Mouse (Mus musculus) cerebellum, adult 8-10 months (tissue): ENCODE measurements at regions not wholly inside any gene's neighbourhood (a gene's known extent, or its start where the extent isn't known, plus 50 kb on each side); places are given as distances from the start of the nearest gene placed in this dataset.
A peak's percentile ranks its signal among the peaks of the same experiment; 100 is the strongest.

Experiments
- DNase-seq: peaks from one replicate; pipeline ENCODE4 v3.0.0; 2022

DNA sequence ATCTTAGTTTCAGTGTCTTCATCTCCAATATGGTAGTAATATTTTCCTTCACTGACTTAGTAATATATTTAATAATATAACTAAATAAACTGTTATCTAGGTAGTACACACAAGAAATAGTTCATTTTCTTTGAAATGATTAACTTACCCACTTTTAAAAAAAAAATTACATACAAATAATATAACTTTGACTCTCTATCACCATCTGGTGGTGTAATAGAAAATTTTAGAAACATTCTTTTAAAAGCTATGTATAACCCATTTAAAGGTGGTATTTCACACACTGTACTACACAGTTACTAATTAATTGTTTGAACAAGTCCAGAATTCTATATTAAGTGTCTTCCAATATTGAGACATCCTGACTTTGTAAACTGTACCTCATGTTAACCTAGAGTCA lies 53.9 kb upstream of the Olfr266 start:
- no peak for DNase-seq

- peak; percentile 13 for DNase-seq
Measured at GRCm38 (mm10) chr3:106903198-106903597, 77.1 kb upstream of the Olfr266 start.

- DNase-seq: no peak
Measured at GRCm38 (mm10) chr3:106906668-106907067, 80.6 kb upstream of the Olfr266 start.

GRCm38 (mm10) chr3:106936067-106936466 lies 99.9 kb upstream of the Kcna3 start:
- DNase-seq: no peak

- DNase-seq: no peak
Measured at GRCm38 (mm10) chr3:106940095-106940494, 95.9 kb upstream of the Kcna3 start.

- no peak for DNase-seq
Measured at GRCm38 (mm10) chr3:106955555-106956446, 80.2 kb upstream of the Kcna3 start.

- DNase-seq: no peak
Measured at GRCm38 (mm10) chr3:106957162-106957895, 78.6 kb upstream of the Kcna3 start.

GRCm38 (mm10) chr3:106958194-106958593 lies 77.8 kb upstream of the Kcna3 start:
- DNase-seq: no peak

- DNase-seq: no peak
Measured at GRCm38 (mm10) chr3:106960596-106960995, 75.4 kb upstream of the Kcna3 start.

GRCm38 (mm10) chr3:106962466-106962865 lies 73.5 kb upstream of the Kcna3 start:
- no peak for DNase-seq

- no peak for DNase-seq
Measured at GRCm38 (mm10) chr3:106966198-106966597, 69.8 kb upstream of the Kcna3 start.

- DNase-seq: no peak
Measured at GRCm38 (mm10) chr3:106967479-106967878, 68.5 kb upstream of the Kcna3 start.

- DNase-seq: no peak
Measured at GRCm38 (mm10) chr3:106974114-106974789, 61.7 kb upstream of the Kcna3 start.

- no peak for DNase-seq
Measured at GRCm38 (mm10) chr3:106978728-106979127, 57.2 kb upstream of the Kcna3 start.

- DNase-seq: no peak
Measured at GRCm38 (mm10) chr3:106980914-106981313, 55.1 kb upstream of the Kcna3 start.

DNA sequence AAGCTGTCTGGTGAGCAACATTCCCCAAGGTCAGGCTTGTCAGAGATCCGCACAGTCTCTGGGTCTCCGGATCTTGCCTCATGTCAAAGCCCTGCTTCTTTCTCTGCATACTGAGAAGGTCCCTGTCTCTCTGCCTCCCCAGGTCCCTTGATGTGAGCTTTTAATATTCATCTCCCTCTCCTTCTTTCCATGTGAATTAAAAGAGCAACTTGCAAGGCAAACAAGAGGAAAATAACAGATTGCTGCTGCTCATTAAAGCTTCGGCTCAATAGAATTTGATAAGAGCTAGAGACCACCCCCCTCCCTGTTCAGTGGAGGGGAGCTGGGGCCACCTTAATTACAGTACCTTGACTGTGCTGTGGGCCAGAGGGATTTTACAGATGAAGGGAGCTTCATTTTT lies 54.6 kb upstream of the Kcna3 start:
- DNase-seq: no peak

GRCm38 (mm10) chr3:106984231-106984630 lies 51.7 kb upstream of the Kcna3 start:
- no peak for DNase-seq
